Mouse (Mus musculus) cortical plate, adult 2 months (tissue): Measurements from ENCODE around the gene Lekr1.

Experiments used
- CTCF ChIP-seq: fragments of 200-500 bp; IDR thresholded peaks from 2 replicates; pipeline ENCODE4 v1.5.1; 2011; ENCODE audit warnings: mild to moderate bottlenecking, control low read depth, low read length; ENCODE audit not compliant: insufficient read depth; ENCODE audit errors: extremely low read depth
- POLR2A ChIP-seq: fragments of 200-500 bp; IDR thresholded peaks from 2 replicates; pipeline ENCODE4 v1.6.1; 2011; ENCODE audit warnings: mild to moderate bottlenecking, low read length, control low read depth; ENCODE audit not compliant: insufficient read depth; ENCODE audit errors: extremely low read depth

DNA sequence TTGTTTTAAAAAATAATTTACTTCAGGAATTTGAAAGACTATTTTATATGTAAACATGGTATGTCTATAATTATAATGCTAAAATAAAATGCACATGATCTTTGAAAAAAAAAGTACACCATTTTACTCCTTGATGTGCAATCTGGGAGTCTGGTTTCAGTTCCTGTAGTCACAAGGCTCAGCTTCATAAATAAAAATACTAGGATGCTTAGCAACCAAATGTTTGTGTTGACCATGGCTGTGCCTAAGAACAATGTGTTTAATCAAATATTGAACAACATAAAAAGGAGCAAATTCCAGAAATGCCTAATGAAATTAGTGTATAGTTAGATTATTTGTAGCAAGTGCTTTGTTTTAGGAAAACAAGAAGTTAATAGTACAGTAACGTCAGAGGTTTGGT is 107.9 kb downstream of the Lekr1 start:
- TF ChIP-seq CTCF (no peak), POLR2A (no peak)
